Mouse (Mus musculus) cerebellum, adult 2 months (tissue): ENCODE results near the gene Traf4.

ENCODE experiments used
- CTCF ChIP-seq: fragments of 200-500 bp; IDR thresholded peaks from 2 replicates; pipeline ENCODE4 v1.5.1; 2011; ENCODE audit warnings: low read depth, mild to moderate bottlenecking, control low read depth, low read length, moderate library complexity, borderline replicate concordance; ENCODE audit not compliant: insufficient read depth
- POLR2A ChIP-seq: fragments of 200-500 bp; IDR thresholded peaks from 2 replicates; pipeline ENCODE4 v1.6.1; 2011; ENCODE audit warnings: low read length, control low read depth, borderline replicate concordance; ENCODE audit not compliant: insufficient read depth

GRCm38 (mm10) chr11:78166640-78167039, 1.3 kb upstream of the Traf4 start:
- no peak for TF ChIP-seq CTCF
- TF ChIP-seq POLR2A, result no peak
